Mouse (Mus musculus) right cerebral cortex, postnatal 25 days (tissue): ENCODE results near the gene Stxbp1.
A peak's percentile ranks its signal among the peaks of the same experiment; 100 is the strongest.

Experiments used
- DNase-seq: peaks from one replicate; pipeline ENCODE4 v3.0.0; 2022

Stxbp1 gene

DNA sequence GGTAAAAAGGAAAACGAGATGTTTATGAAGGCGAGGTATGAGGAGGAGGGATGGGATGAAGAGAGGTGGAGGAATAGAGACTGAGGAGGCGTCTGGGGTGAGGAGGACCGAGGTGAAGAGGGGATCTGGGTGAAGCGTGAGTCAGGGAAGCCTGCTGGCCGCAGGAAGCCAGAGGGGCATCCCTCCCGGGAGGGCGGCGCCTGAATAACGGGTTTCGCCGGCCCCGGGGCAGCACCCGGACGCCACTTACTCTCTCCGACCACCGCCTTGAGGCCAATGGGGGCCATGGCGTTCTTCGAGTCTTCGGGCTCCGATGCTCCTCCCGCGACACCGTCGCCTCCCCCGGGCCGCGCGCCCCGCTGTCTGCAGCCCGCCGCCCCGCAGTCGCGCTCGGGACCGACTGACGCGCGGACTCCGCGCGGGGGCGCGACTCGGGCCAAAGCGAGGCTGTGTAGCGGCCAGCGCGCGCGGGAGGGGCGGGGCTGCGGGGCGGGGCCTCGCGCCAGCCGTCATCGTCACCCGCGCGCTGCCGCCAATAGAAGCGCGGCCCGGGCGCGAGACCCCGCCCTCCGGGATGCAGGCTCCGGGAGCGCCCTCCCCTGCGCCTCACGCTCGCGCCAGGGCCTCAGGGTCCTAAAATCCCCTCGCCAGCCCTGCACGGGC lies at the start of gene Stxbp1:
Gene Stxbp1, minus strand, starts transcription at position 441 of the 663 bp plus-strand sequence.
- DNase-seq, result peak; percentile 93

DNA sequence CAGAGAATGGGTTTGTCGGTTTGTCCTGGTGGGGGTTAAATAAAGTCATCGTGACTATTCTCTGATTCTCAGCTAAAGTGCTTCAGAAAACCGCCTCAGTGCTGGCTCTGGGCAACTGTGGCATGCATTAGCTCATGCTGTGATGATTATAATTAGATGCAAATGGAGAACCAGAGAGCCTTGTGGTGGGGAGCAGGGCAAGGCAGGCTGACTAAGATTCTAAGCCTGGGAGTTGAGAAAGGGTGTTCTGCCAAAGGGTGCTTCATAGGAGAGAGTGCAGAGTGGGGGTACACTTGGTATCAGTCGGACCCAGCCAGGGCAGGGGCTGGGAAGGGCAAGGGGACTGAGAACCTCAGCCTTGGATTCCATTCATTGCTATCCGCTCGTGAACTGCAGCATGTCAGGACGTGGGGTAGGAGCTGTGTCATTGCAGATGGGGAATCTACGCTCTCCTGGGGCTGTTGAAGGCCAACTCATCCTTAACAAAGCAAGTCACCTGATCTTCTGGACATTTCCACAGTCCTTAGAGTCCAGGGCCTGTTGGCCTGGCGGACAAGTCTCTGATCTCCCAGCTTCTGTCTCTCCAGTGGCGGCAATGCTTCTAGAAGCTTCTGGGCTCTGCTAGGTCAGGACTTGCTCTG lies 49.6 kb upstream of the Stxbp1 start:
- no peak for DNase-seq

DNA sequence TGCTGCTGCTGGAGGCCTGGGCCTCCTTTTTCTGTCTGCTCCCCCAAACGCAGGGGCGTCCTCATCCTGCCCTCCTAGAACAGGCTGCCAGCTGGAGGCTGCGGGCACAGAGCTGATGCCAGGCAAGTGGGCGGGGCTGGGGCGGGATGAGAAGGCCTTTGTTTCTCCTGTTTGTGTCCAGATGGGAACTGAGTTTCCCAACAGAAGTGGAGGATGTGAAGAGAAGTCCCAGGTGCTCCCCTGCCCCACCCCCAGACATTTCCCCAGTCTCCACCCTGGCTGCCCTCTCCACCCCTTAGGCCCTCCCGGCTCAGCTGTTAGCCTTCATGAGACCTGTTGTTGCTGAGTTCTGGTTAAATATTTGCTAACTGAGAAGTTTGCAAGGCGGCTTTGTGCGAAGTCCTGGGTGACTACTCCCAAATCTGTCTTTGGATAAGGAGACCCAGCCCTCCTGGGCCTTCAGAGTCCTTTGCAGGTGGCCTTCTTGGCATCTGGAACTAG lies 48.6 kb upstream of the Stxbp1 start:
- no peak for DNase-seq

DNA sequence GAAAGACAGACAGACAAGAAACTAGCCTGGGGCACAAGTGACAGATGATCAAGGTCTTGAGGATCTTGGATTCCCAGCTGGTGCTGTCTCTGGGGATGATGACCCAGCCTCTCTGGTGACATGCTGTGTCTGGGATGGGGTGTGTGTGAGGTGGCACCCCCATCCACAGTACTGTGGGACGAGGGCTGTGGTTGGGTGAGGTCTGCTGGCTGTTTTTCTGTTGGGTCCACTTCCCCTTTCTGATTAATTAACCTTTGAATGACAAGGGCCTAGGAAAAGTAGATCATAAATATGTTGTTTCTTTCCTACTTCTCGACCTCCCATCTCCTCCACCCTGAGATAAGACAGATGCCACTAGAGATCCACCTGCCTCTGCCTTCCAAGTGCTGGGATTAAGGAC lies 47.1 kb upstream of the Stxbp1 start:
- DNase-seq, result no peak

DNA sequence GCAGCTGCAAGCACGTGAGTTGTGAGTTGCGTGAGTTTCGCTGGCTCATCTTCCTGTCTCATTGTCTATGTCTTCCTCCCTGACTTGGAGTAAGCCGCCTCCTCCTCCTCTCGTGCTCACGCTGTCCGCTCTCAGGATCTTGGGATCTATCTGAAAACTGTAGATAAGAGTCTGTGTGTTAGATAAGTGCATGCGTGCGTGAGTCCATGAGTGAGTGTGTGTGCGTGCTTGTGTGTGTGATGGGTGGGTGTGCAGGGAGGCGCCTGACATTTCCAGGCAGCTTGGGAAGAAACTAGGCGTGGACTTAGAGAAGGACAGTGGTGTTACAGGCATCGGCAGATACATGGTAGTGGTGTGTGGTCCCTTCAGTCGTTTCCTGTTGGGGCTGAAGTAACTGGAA lies 45.4 kb upstream of the Stxbp1 start:
- DNase-seq, result no peak

DNA sequence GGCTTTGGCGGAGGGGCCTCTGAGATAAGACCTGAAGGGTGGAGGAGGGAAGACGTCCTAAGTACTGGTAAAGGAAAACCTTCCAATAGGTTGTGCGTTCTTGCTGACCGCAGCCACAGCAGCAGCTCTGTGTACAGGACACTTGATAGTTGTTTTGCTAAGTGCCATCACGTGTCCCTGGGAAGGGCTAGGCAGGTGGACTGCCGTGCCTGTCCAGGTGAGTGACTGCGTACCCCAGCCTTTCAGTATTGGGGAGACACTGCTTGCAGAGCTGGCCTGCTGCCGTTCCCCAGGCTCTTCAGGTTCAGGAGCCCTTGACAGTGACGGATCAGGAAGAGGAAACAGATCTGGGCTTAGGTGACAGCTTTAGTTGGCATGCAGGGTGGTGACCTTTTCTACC lies 44.2 kb upstream of the Stxbp1 start:
- DNase-seq, result no peak

DNA sequence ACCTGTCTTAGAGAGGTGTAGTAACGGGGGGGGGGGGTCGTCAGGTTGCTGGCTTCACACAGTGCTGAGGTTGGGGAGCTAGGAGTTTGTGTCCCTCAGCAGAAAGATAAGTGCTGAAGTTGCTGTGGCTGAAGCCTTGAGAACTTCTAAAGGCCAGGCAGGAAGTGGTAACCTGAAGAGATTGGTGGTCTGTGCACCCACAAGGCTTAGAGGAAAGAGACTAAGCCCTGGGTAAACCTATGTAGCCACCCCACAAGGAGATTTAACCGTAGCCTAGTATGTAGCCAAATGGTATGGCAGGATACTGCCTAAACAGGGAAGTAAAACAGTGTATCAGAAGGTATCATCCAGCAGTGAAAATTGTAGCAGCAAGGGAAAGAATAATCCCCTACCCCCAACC lies 43.2 kb upstream of the Stxbp1 start:
- DNase-seq, result no peak

DNA sequence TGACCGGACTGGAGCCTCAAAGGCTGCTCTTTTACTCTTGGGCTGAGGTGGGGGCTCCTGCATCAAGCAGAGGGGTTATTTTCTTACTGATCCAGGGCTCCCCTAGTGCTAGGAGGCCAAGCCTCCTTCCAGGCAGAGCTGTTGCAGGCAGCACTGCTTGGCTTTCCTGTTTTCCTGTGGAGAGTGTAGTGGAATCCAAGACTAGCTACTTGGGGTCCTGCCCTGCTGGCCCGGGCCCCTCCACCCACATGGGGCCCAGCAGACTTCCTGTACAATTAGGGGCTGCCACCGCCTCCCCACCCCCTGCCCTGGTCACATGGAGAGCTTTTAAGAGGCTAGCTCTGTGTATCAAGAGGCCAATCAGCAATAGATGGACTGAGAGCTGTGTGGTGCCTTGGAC lies 41.5 kb upstream of the Stxbp1 start:
- DNase-seq, result no peak

DNA sequence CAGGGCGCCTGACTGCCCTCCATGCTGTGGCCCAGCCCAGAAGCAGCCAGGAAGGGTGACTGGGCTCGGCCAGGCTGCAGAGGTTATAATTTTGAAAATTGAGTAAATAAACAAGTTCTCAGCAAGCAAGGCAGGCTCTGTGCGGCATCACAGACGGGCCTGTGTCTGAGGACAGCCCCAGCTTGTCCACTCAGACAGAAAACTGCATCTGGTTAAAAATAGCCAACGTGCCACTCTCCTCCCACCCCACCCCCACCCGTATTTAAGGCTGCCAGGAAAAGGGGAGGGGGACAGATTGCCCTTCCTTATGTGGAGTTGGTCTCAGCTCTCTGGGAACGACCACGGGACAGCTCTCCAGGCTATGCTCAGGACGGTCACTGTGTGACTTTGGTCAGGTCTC lies 41.0 kb upstream of the Stxbp1 start:
- DNase-seq, result no peak

DNA sequence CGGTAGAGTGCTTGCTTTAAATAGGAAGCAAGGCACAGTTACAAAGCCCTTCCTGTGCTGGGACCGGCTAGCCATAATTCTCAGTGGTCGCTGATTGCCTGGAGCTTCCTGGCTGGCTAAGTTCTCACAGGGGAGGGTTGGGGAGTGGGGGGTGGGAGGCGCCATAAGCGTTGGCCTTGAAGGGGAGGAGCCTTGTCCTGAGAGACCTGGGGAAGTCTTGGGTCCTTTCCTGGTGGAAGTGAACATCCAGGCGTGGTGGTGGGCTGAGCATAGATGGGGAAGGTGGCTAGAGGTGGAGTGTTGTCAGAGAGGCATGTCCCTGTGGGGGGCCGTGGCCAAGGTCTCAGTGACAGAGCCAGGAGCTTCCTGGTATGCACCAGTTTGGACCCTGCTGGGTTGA lies 37.7 kb upstream of the Stxbp1 start:
- DNase-seq, result no peak

DNA sequence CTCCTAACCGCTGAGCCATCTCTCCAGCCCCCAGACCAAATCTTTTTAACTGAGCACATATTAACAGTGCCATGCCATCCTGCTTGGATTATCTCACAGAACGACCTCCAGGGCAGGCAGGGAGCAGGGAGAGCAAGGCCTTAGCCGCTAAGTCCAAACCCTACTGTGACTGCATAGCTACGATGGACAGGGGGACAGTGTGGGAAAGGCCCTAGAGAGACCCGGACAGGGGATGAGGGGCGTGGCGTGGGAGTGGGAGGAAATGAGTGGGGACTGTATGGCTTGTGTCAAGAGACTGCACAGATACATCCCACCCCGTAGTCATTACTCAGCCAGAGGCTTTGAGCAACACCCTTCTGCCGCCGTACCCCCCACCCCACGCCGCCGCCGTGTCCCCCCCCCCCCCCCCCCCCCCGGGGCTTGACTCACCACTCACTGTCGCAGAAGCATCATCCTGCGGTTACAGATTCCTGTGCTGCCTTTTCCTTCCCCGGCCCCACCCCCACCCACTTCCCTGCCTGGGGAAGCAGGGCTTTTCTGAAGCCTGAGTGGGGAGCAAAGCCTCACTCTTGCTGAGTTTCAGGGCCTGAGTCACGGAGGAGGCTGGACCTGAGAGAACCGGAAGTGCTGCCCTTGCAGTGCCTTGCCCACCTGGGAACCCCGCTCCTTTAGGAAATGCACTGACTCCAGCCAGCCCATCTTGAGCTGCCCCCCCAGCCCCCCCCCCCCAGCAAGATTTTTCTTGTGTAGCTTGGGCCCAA lies 35.4 kb upstream of the Stxbp1 start:
- no peak for DNase-seq

DNA sequence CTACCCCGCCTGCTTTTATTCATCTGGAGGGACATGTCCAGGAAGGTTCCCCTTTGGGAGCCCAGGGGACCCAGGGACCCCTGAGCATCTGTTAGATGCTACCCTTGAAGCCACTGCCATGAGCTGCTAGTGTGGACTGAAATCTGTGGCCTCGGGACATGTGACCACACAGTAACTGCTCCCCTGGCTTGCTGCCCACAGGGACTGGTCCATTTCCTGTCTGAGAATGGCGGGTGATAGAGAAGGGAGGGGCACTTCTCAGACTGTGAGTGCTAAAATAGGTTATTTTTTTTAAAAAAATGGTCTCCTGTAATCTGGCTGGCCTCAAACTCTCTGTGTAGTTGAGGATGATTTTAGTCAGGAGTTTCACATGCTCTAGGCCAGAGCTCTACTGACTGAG lies 34.7 kb upstream of the Stxbp1 start:
- DNase-seq, result no peak

DNA sequence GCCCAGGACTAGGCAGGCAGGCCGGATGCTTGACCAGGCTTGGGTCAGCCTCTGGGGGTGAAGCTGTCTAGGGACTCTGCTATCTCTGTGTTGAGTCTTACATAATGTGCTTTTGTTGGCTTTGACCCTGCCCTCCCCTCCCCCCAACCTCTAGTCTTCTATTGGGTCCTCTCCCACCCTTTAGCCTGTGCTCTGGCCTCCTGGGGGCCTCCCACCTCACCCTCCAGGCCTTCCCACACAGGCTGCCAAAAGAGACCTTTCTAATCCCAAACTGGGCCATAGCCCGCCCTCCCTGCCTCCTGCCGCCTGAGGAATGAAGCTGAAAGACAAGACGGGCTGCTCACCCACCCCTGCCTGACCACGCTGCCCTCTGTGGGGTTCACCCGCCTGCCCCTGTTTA lies 34.0 kb upstream of the Stxbp1 start:
- no peak for DNase-seq

DNA sequence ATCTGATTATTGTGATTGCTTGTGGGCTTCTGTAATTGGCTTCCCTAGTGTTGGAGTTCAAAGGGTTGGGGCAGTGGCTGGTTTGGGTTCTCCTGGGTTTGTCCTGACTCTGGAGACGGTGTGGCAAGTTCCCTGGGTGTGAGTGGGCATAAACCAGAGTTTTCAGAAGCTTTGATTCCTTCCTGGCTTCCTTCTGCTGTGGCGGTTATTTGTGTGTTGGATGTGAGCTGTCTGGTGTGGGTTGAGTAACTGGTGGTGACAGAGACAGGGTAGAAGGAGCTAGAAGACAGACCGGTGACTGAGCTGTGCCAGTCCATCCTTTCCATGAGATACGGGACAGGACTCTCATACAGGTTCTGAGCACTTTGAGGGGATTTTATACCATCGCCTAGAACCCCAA lies 32.5 kb upstream of the Stxbp1 start:
- no peak for DNase-seq

DNA sequence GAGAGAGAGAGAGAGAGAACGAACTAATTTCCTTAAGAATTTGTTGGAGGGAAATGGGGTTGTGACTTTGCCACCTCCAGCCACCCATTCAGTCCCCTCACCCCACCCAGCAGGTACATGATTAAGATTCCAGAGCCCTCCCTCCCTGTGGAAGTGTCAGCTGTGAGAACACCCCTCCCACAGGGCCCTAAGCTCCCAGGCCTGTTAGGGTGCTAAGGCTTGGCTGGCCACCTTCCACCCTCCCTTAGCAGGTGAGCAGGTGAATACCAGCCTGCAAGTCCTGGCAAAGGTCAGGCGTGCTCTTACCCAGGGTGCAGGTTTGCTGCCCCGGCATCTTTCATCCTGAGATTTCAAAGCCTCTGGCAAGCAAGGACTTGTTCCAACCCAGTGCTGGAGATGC lies 31.4 kb upstream of the Stxbp1 start:
- no peak for DNase-seq

DNA sequence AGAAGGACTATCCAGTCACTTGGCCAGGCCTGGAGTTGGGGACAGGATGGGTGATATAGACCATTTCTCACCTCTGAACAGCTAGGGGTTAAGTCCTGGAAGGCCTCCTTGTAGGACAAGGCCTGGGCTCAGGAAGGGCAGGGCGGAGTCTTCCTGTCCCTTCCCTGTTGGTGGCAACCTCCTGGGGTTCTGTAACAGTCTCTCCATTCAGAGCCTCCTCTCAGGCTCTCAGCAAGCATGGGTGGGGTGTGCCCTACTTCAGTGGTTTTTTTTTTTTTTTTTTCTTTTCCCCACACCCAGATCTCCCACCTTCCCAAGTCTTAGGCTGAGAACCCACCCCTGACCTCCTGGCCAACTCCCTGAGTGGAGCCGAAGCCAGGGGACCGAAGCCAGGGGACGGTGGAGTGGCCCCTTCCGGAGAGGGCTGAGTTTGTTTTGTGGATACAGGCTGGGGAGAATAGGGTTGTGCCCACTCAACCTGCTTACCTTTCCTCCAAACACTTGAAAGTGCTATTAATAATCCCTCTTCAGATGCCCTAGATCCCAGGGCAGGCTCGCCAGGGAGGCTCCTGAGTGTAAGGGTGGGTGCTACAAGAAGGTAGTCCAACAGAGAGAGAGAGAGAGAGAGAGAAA lies 30.8 kb upstream of the Stxbp1 start:
- no peak for DNase-seq

DNA sequence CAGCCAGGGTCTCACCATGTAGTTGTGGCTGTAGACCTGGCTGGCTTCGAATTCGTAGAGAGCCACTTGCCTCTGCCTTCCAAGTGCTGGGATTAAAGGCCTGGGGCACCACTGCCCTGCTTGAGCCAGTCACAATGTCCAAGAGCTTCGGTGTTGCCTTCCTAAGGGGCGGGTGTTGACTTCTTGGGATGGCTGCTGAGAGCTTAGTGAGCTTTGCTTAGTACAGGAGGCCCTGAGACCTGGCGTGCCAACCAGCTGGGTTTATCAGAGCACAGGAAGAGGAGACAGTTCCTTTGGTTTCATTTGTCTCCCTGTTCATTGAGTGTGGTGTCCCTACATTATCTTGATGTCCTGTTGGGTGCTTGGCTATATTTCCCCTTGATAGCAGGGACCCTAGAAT lies 30.3 kb upstream of the Stxbp1 start:
- no peak for DNase-seq

DNA sequence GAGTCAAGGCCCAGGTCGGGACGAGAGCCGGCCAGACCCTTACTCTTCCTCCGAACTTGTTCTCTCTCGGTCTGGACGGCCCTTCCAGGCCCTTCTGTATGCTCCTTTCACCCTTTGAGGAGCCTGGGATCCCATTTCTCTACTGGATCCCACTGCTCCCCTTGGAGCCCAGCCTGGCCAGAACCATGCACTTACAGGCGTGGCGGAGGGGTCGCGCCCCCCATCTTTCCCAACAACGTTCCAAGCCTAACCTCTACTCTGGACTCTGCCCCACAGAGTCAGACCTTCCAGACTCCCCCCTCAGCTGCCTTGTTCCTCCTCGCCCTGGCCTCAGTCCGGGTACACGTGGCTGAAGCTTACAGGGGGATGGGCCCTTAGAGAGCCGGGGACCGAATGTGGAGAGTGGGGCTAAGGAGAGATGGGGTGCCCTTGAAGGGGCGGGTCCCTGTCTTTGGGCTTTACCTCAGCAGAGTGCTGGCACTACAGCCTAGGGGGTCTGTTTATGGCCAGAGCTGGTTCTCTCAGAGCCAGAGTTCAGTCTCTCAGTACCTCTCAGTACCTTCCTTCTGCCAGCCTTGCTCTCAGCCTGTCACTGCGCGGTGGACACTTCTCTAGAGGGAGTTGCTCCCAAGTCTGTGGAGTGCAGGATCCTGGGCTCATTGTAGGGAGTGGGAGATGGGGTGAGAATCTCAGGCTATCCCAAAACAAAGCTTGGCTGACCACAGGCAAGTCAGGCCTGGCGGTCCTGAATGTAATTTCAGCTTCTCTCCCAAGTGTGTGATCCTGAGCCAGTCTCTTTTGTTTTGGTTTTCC lies 29.7 kb upstream of the Stxbp1 start:
- DNase-seq, result no peak

DNA sequence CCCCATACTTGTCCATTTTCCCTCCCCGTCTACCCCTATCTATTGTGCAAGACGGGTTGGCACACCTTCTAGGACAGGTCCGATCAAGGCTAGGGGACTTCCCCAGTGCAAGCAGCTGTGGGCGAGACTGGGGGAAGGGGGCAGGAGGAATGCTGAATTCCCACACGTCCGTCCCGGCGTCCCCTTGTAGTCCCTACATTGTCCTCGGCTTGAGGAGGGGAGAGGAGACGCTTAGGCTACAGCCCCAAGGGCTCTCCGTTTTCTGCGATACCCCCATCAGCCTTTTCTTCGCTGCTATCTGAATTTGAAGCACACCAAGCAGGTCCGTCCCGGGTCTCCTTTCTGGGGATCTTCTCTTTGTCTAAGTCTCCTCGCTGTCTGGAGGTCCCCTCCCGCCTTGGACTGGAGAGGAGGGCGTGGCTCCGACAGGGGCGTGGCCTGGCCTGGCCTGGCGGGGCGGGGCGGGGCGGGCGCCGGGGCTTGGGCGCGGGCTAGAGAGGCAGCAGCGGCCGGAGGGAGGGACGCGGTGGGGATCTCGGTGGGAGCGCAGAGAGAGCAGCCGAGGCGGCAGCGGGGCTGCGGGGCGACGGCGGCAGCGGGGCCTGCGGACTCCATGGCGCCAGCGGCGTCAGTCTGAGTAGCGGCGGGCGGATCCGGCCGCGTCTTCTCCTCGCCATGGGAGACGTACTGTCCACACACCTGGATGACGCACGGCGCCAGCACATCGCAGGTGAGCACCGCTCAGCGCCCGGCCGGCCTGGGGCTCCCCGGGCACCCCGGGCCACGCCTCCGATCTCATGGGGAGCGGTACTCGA lies 28.8 kb upstream of the Stxbp1 start, which contains the start of gene Fam129b:
Gene Fam129b, plus strand, starts transcription at position 440 of the 815 bp plus-strand sequence.
- DNase-seq, result peak; percentile 77

DNA sequence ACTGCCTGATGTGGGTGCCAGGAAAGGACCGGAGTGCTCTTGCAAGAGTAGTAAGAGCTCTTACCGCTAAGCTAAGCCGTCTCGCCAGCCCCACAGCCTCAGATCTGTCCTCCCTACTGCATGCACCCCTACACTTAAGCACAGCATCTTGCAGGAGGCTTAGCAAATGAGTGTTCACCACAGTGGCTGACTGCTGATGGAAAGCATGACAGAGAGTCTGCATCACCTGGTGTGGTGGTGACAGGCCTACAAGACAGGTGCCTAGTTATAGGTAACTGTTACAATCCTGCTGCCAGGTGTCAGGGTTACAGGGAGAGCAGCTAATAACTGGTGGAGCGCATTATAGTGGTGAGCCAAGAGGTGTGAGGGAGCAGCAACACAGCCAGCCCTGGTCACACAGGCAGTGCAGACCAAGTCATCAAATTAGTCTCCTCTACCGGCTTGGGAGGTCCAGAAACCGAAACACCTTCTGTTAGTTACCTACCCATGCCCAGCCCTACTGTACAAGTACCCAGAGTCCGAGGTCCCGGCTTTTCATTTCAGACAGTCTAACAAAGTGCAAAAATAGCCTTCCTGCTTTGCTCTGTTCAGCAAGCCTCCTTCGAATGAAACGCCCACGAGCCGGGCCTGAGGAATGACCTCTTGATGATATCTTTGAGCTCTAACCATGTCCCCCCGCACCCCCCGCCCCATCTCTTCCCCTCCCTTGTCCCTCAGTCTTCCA lies 28.1 kb upstream of the Stxbp1 start:
- DNase-seq, result no peak

DNA sequence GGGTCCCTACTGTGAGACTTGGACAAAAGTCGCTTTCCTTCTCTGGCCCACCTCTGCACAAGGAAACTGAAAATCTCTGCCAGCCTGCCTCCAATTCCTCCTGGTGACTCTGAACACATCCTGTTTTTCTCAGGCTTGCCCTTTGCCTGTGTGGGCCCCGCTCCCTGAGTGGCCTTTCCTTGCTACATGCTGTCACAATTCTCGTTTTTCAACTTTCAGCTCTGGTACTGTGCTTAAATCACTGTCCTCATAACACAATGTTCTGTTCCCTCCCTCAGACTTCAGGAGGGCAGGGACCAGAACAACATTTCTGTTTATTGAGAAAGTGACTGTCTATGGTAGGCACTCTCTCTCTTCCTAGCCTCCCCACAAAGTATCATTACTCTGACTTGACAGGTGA lies 27.0 kb upstream of the Stxbp1 start:
- DNase-seq, result no peak
